Mouse (Mus musculus): Measurements from ENCODE around the gene Dnah2.
"Not testable (repeated sequence)": the region's sequence is repeated elsewhere in the genome, so short reads cannot be mapped to it uniquely, and the experiment has no call there.

GRCm38 (mm10) chr11:69530755-69531154, 18.2 kb downstream of the Dnah2 start:
- TF ChIP-seq TAL1, GATA1 (IDR thresholded peaks at IDR 0.05; ENCODE audit: low read length): not testable (repeated sequence)
